8 mouse cellular contexts compared by ENCODE assay signal in genomic region chr6:115534617-115535016, GRCm38 (mm10). TPM values are rescaled to one million over a fixed set of nuclear protein-coding genes. Genes with fewer than 3 reads are reported as not detected.
DNase-seq lines count a peak whose midpoint lies in the region; ATAC-seq lines count a peak whose summit lies in the region.

No protein-coding gene starts in this region.

- H3K9me3 ChIP-seq in limb, embryonic 15.5 days: no peaks in the 10 kb centered on the region

- ATAC-seq in limb, embryonic 15.5 days (ENCODE audit: insufficient number of reproducible peaks, low FRiP score, low TSS enrichment, low read depth): no peak

- WGBS in limb, embryonic 15.5 days: 50% methylated on average over 7 of the region's 7 CpGs

- no peak overlapping the region for H3K4me3 ChIP-seq in limb, embryonic 15.5 days

- intact Hi-C loops in left cerebral cortex, postnatal 4 days (cut with DNase I): loop anchor here (5.0 to 10.0 kb wide), 2 partner anchors 250 to 492 kb away; no protein-coding TSS in a partner anchor

- H3K27ac ChIP-seq in limb, embryonic 15.5 days: peak overlapping the region; percentile 7; the same call in 1 of the 2 replicates

- no peaks in the 10 kb centered on the region for H3K36me3 ChIP-seq in limb, embryonic 15.5 days

- H3K27me3 ChIP-seq in limb, embryonic 15.5 days: no peaks in the 10 kb centered on the region

- no peak overlapping the region for H3K9ac ChIP-seq in limb, embryonic 15.5 days

- no peak overlapping the region for H3K4me2 ChIP-seq in limb, embryonic 15.5 days

- H3K4me1 ChIP-seq in limb, embryonic 15.5 days: peaks cover 7% of the 10 kb centered on the region

- peak; percentile 39 for DNase-seq in cerebellum, adult 11-12 months
- DNase-seq in cerebellum, adult 11 months: no peak
- peak; percentile 86 for DNase-seq in left cerebral cortex, postnatal 4 days
- DNase-seq in left cerebral cortex, adult 9 months (ENCODE audit: low spot score in 2 of 2): no peak
- peak; percentile 80 to 86 for DNase-seq in cerebellum, postnatal 14 days
- DNase-seq in natural killer cell, adult 2 months (ENCODE audit: low spot score in 2 of 2): no peak
- DNase-seq in left cerebral cortex, adult 8-10 months (ENCODE audit: low spot score in 2 of 2): no peak

RNA-seq across cellular contexts. Expression of gene Tsen2, which starts 9.8 kb away (rescaled TPM):
- total RNA-seq in left cerebral cortex, postnatal 4 days (2021): 10 to 100 TPM; 33.3 to 36.5 TPM
- 27.6 and 28.1 TPM in 2 replicates for polyA plus RNA-seq in limb, embryonic 15.5 days (2015; fragmentation: Nextera tagmentation; extraction: Ambion mirVana)
- total RNA-seq in left cerebral cortex, adult 8-10 months (2022): 10 to 100 TPM; 21.1 to 27.7 (median 26.1) TPM

RNA-seq across cellular contexts. Expression of gene Mkrn2os, which starts 57.8 kb away (rescaled TPM):
- total RNA-seq in left cerebral cortex, postnatal 4 days (2021): not detected
- 0.06 and 0.15 TPM in 2 replicates for polyA plus RNA-seq in limb, embryonic 15.5 days (2015; fragmentation: Nextera tagmentation; extraction: Ambion mirVana)
- not detected for total RNA-seq in left cerebral cortex, adult 8-10 months (2022)

Comparison
In these comparisons a context has a peak if more than half of its experiments do, and no peak if none do; other contexts are left out.
1. DNase-seq: peak in cerebellum, adult 11-12 months (single experiment), left cerebral cortex, postnatal 4 days (single experiment) and cerebellum, postnatal 14 days (2 of 2); none in cerebellum, adult 11 months (single experiment), left cerebral cortex, adult 9 months (0 of 2), natural killer cell, adult 2 months (0 of 2) and left cerebral cortex, adult 8-10 months (0 of 2).